Mouse (Mus musculus): ENCODE results near the gene Bmp4.

- no peak for TF ChIP-seq CTCF (IDR thresholded peaks at IDR 0.05; ENCODE audit: low read depth)
- TF ChIP-seq EP300 (IDR thresholded peaks at IDR 0.05; ENCODE audit: low read depth), result no peak
Measured at GRCm38 (mm10) chr14:46386478-46387356, 3.8 kb downstream of the Bmp4 start.

Measured in heart, postnatal 0 days (tissue).